Mouse (Mus musculus) layer of hippocampus, postnatal 36 days (tissue): ENCODE data around the gene Mybph. TPM values are rescaled to one million over a fixed set of nuclear protein-coding genes. Genes with fewer than 3 reads are reported as not detected.

Experiments
- DNase-seq, 2 experiments: peaks; one replicate each; pipeline ENCODE4 v3.0.0; 2022
- total RNA-seq, 2 experiments: library from RNA; stranded (reverse); gene quantifications; 2 replicates each; pipeline ENCODE4 v1.2.3; 2021

Gene Mybph
- under 1 TPM; 0.28 to 0.30 TPM for total RNA-seq

DNA sequence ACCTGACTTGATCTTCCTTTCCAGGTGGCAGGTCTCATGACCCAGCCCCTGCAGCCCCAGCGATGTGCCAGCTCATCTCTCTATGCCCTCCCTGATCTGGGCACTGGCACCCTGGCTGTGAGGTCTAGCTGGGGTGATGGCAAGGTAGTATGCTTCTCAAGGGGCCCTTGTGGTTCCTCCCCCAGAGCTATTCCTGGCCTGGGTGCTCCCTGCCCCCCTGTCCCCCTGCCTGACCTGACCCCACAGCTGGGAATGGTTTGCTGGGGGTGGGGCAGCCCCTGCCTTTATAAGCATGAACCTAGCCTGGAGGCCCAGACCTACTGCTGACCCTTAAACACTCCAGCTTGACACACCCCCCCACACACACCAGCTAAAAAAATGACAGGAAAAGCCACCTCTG, at the start of gene Mybph:
Gene Mybph, plus strand, starts transcription at position 323 of the 400 bp plus-strand sequence.
- no peak for DNase-seq

DNA sequence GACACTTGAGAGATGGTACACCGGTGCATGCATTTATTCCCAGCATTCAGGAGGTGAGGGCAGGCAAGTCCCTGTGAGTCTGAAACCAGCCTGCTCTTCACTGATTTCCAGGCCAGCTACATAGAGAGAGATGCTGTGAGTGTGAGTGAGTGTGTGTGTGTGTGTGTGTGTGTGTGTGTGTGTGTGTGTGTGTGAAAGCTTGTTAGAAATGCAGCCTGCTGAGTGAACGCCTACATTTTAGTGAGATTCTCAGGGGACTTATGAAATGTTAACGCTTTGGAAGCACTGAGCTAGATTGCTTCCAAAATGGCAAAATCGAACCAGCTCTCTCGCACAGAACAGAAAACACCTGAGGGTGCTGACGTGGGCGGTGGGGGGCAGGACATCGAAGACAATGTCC, 47.2 kb upstream of the Mybph start:
- DNase-seq = peak in 1 of 2 experiments; percentile 17

DNA sequence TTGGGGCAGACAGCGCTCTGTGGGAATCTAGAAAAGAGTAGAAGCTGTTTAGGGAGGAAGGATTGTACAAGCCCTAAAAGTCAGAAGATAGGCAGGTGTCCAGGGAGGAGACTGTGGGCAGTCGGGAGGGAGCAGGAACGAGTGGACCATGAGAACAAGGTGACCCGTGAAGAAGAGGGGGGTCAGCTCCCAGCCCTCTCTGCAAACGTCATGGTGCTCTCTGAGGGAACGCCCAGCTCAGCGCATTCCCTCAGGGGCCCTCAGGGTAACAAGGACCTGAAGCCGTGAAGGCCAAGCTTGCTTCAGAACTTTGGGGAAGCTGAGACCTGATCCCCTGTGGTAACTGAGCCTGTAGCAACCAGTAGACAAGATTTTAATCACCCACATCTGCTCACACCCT, 43.2 kb upstream of the Mybph start:
- DNase-seq = no peak

DNA sequence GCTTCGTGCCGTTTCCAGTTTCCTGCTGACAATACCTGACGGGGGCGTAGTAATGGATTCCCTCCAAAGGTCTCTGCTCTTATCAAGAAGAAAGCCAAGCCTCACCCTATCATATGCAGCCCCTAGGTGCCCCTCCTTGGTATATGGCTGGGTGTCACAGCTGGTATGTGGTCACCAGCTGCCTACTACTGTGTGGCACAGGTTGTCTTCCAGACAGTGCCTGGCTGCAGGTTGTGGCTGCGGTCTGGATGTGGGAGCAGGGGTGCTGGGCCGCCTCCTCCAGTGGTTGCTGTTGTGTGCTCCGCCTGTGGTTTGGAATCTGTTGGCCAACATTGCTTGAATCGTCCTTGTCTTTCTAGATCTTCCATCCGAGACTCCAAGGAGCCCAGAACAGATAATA, 42.5 kb upstream of the Mybph start:
- no peak for DNase-seq

DNA sequence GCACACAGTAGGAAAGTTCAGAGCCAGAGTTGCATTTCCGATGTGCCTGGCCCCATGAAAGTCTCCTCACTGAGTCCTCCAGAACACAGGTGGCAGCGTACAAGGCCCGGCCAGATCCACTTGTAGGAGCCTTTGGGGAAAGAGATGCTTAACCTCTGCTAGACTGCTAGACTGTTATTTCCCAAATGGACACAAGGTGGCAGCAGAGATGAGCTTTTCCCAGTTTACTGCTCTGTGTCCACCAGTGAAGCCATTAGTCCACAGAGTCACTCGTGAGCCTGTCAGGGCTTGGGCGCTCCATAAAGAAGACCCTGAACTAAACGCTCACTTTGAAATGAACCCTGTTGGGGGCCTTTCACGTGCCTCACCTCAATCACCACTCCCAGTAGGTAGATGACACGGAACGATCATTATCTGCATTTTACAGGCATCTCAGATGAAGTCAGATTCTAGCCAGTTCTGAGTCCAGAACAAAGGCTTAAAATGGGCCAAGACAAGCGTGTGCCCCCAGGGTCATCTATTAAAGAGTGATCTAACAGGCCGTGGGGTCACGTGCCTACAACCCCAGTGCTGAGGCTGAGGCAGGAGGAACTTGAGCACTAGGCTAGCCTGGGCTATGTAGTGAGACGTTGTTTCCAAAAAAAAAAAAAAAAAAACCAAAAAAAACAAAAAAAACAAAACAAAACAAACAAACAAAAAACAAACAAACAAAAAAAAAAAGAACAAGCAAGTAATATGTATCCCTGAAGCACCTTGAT, 41.4 kb upstream of the Mybph start:
- peak; percentile 61 to 73 for DNase-seq

DNA sequence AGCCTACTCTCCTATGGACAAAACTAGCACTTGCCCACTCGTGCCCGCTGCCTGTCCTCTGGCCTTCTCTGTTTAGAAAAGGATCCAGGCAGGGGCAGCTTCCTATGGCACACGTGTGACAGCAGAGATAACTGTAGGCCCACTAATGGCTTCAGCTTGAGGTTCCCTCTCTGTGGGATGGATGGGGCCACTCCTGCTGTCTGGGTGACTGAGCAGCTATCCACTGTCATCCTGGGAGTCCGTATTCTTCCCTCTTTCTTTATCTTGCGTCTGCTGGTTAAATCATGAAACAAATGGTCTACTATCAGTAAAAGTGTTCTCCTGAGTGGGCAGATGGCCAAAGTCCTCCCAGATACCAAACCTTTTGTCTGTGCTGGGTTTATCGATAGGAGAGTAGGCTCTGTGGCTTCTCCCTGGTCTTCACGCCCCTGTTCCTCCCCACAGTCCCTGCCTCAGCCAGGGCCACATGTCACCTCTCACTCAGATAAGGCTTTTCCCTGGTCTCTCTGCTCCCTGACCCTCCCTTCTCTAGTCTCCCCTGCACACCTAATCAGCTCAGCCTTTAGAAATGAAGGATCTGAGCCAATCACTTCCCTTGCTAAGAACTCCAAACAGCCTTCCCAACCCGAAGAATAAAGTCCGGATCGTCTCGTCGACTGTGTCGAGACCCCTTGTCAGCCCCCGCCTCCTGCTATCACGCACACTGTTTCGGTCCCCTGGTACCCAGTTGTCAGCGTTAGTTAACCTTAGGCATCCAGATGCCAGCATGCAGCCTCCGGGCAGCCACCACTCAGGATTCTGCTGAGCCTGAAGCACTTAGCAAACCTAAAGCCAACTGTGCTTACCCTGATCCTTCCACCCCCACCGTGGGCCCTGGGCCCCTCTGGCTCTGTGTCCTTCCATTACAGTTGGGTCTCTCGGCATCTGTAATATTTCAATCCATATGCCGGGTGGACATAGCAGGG, 40.3 kb upstream of the Mybph start:
- no peak for DNase-seq

- DNase-seq = no peak
Measured at GRCm38 (mm10) chr1:134154121-134154520, 39.1 kb upstream of the Mybph start.

DNA sequence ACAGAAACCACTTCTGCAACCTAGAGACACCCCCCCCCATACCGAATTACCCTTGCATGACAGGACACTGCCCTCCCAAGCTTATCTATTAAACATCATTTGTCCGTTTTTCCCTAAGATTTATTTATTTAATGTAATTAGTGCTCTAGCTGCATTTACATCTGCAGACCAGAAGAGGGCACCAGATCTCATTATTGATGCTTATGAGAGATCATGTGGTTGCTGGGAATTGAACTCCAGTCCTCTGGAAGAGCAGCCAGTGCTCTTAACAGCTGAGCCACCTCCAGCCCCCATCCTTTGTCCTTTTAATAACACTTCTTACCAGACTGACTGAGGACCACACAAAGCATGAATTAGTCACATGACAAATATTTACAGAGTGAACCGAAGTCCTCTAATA, 38.6 kb upstream of the Mybph start:
- no peak for DNase-seq

- no peak for DNase-seq
Measured at GRCm38 (mm10) chr1:134160404-134160803, 32.8 kb upstream of the Mybph start.

DNA sequence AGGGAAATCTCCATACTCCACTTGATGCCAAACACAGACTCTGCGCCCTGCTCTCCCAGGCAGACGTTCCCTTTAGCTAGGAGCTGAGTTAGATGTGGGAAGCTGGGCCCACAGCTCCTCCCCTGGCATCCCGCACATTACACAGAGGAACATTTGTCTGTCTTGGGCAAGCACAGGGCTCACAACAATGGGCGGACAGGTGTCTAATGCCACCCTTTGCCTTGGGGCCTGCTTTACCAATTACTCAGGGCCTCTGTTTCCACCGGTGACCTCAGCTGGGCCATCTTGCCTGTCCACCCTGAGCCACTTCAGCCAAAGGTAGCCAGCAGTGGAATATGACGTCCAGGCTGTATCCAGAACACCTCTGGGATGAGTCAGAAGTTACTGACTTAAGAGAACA, 31.8 kb upstream of the Mybph start:
- no peak for DNase-seq

DNA sequence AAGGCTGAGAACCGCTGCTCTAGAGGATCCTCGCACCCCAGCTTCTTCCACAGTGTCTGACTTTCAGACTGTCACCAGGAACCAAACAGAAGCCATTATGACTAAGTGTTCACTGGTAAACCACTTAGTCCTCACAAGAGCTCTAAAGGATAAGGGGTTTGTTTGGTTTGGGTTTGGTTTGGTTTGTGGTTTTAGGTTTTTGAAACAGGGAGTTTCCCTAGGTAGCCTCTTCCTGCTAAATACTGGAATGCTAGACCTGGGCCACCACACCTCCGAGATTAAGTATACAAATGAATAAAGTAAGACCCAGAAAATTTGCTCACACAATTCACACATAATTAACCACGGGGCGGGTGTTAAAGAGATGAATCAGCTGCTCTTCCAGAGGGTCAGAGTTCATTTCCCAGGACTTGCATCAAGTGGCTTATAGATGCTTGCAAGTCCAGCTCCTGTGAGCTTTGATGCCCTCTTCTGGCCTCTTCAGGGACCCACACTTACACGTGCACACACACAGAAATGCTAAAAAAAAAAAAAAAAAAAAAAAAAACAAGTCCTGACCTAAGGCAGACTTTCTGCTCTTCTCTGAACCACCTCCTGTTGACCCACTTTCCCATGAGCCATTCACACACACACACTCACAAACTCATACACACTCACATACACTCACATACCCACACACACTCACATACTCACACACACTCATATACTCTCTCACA, 30.6 kb upstream of the Mybph start:
- no peak for DNase-seq

- no peak for DNase-seq
Measured at GRCm38 (mm10) chr1:134163476-134163875, 29.8 kb upstream of the Mybph start.

- no peak for DNase-seq
Measured at GRCm38 (mm10) chr1:134164454-134164853, 28.8 kb upstream of the Mybph start.

DNA sequence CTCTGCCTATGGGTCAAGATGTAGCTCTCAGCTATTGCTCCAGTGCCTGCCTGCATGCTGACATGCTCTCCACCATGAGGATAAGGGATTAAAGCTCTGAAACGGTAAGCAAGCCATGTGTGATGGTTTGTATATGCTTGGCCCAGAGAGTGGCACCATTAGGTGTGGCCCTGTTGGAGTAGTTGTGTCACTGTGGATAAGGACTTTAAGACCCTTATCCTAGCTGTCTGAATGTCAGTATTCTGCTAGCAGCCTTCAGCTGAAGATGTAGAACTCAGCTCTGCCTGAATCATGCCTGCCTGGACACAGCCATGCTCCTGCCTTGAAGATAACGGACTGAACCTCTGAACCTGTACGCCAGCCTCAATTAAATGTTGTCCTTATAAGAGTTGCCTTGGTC, 26.7 kb upstream of the Mybph start:
- DNase-seq = no peak

DNA sequence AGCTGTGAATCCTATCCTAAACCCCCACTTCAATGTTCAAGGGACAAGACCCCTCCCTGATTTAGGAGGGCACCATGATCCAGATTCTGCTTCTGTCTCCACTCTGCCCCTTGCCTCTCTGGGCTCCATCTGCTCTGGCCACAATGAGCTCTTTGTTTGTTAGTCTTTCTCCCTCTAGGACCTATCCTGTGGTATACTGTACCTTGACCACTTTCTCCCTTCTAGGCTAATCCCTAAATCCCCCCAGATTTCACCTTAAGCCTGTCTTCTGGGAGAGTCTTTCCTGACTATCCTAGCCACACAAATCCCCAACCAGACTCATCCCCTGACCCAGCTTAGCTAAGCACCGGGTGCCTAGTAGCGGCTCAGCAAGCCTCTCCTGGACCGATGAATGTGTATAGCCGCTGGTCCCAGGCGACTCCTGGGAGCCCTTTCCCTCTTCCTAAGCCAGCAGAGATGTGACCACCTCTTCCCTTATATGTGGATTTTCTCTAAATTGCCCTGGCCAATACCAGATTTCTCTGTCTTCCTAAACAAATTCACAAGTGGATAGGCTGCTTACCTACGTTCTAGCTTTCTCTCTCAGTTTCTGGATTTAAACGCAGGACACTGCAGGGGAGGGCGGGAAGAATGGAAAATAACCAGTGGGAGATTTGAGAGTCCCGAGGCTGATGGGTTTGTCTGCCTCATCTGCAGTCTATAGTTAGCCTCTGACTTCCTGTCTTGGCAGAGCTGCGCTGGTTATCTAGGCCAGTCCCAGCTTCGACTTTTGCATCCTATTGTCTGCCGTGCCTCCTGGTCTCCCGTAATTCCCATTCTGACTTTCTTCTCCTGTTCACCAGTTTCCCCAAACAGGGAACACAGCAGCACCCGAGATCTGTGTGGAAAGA, 25.6 kb upstream of the Mybph start:
- DNase-seq = no peak

- no peak for DNase-seq
Measured at GRCm38 (mm10) chr1:134168567-134168966, 24.7 kb upstream of the Mybph start.

- no peak for DNase-seq
Measured at GRCm38 (mm10) chr1:134168985-134169697, 24.1 kb upstream of the Mybph start.

DNA sequence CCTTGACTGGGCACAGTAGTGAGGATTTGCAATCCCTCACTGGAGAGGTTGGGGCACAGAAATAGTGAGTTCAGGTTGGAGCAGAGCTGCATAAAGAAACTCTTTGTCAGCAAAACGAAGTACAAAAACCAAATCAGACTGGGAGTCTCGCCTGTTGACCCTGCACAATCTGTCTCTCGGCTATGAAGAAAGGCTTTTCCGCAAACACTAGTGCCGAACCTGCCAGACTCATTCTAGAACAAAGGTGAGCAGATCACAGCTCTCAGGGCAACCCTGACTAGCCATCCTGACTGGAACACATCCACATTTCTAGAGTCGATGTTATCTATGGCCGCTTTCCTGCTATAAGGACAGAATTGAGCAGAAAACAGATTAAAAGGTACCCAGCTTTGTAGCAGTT, 20.2 kb upstream of the Mybph start:
- no peak for DNase-seq

- no peak for DNase-seq
Measured at GRCm38 (mm10) chr1:134177976-134178375, 15.3 kb upstream of the Mybph start.

GRCm38 (mm10) chr1:134182025-134182424, 11.2 kb upstream of the Mybph start, which contains the start of gene Chil1:
Chil1 (plus strand) TSS chr1:134182176.
- no peak for DNase-seq

- no peak for DNase-seq
Measured at GRCm38 (mm10) chr1:134184089-134184488, 9.2 kb upstream of the Mybph start.
